Mouse (Mus musculus) liver, embryonic 15.5 days (tissue): ENCODE data around the gene Gm10718. TPM values are rescaled to one million over a fixed set of nuclear protein-coding genes. Genes with fewer than 3 reads are reported as not detected.
"Not testable (repeated sequence)": the region's sequence is repeated elsewhere in the genome, so short reads cannot be mapped to it uniquely, and the experiment has no call there.

Experiments
- ATAC-seq: fragments of 200-750 bp; cut with Nextera tagmentation; 2 replicates; pipeline ENCODE4 v1.8.0; 2017; ENCODE audit warnings: moderate number of reproducible peaks, mild to moderate bottlenecking, moderate library complexity; ENCODE audit not compliant: insufficient read depth
- H3K27ac ChIP-seq: fragments of 300-500 bp; sonication (generic); replicated peaks from 2 replicates; pipeline ENCODE4 v1.5.1; 2015; ENCODE audit warnings: mild to moderate bottlenecking, inconsistent platforms
- H3K27me3 ChIP-seq: fragments of 300-500 bp; sonication (generic); 2 replicates; pipeline ENCODE4 v1.6.1; 2015; ENCODE audit warnings: mild to moderate bottlenecking, inconsistent platforms
- H3K36me3 ChIP-seq: fragments of 300-500 bp; sonication (generic); replicated peaks from 2 replicates; pipeline ENCODE4 v1.6.1; 2015; ENCODE audit warnings: moderate library complexity, mild to moderate bottlenecking, inconsistent platforms
- H3K4me1 ChIP-seq: fragments of 300-500 bp; sonication (generic); replicated peaks from 2 replicates; pipeline ENCODE4 v1.6.1; 2015; ENCODE audit warnings: inconsistent platforms
- H3K4me2 ChIP-seq: fragments of 300-500 bp; sonication (generic); 2 replicates; pipeline ENCODE4 v1.6.1; 2015; ENCODE audit warnings: moderate library complexity, mild to moderate bottlenecking, inconsistent platforms
- H3K4me3 ChIP-seq: fragments of 300-500 bp; sonication (generic); replicated peaks from 2 replicates; pipeline ENCODE4 v1.5.1; 2015; ENCODE audit warnings: mild to moderate bottlenecking, inconsistent platforms
- H3K9ac ChIP-seq: fragments of 300-500 bp; sonication (generic); 2 replicates; pipeline ENCODE4 v1.6.1; 2015; ENCODE audit warnings: moderate library complexity, mild to moderate bottlenecking, inconsistent platforms
- H3K9me3 ChIP-seq: fragments of 300-500 bp; sonication (generic); replicated peaks from 2 replicates; pipeline ENCODE4 v1.6.1; 2016; ENCODE audit warnings: inconsistent platforms
- WGBS: fragments of 180-500 bp; shearing (Covaris S2); methylation state at CpG from one replicate; pipeline ENCODE4 v1.1.7; 2015; ENCODE audit warnings: mixed read lengths; ENCODE audit not compliant: insufficient replicate concordance; 5-methylcytosine and 5-hydroxymethylcytosine counted together
- polyA plus RNA-seq: library from polyadenylated mRNA; unstranded; fragments of >200 nt; fragmentation: Nextera tagmentation; extraction: Ambion mirVana; gene quantifications from 2 replicates; pipeline ENCODE4 v1.2.1, GENCODE M21; 2015

Gm10718 gene
- polyA plus RNA-seq, 1 experiment from 2014 or later: not detected

DNA sequence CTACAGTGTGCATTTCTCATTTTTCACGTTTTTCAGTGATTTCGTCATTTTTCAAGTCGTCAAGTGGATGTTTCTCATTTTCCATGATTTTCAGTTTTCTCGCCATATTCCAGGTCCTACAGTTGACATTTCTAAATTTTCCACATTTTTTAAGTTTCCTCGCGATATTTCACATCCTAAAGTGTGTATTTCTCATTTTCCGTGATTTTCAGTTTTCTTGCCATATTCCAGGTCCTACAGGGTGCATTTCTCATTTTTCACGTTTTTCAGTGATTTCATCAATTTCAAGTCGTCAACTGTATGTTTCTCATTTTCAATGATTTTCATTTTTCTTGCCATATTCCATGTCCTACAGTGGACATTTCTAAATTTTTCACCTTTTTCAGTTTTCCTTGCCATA is 8.0 kb upstream of the Gm10718 start, which contains the start of gene Gm10720:
Gene Gm10720, plus strand, starts transcription at position 301 of the 400 bp plus-strand sequence.
- not testable (repeated sequence) for H3K27ac ChIP-seq, H3K9me3 ChIP-seq, H3K4me3 ChIP-seq, H3K4me2 ChIP-seq, H3K36me3 ChIP-seq, ATAC-seq, H3K9ac ChIP-seq, H3K4me1 ChIP-seq, H3K27me3 ChIP-seq
- WGBS: 49% methylated on average over 5 of the region's 9 CpGs

DNA sequence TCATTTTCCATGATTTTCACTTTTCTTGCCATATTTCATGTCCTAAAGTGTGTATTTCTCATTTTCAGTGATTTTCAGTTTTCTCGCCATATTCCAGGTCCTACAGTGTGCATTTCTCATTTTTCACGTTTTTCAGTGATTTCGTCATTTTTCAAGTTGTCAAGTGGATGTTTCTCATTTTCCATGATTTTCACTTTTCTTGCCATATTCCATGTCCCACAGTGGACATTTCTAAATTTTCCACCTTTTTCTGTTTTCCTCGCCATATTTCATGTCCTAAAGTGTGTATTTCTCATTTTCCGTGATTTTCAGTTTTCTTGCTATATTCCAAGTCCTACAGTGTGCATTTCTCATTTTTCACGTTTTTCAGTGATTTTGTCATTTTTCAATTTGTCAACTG is 7.5 kb upstream of the Gm10718 start:
- H3K4me2 ChIP-seq, H3K27me3 ChIP-seq, H3K4me3 ChIP-seq, H3K9me3 ChIP-seq, H3K36me3 ChIP-seq, H3K4me1 ChIP-seq, H3K9ac ChIP-seq, ATAC-seq, H3K27ac ChIP-seq: not testable (repeated sequence)
- WGBS: 66% methylated on average over 6 of the region's 6 CpGs

DNA sequence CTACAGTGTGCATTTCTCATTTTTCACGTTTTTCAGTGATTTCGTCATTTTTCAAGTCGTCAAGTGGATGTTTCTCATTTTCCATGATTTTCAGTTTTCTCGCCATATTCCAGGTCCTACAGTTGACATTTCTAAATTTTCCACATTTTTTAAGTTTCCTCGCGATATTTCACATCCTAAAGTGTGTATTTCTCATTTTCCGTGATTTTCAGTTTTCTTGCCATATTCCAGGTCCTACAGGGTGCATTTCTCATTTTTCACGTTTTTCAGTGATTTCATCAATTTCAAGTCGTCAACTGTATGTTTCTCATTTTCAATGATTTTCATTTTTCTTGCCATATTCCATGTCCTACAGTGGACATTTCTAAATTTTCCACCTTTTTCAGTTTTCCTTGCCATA is 6.2 kb upstream of the Gm10718 start, which contains the start of gene Gm10719:
Gene Gm10719, plus strand, starts transcription at position 301 of the 400 bp plus-strand sequence.
- not testable (repeated sequence) for H3K36me3 ChIP-seq, ATAC-seq, H3K4me1 ChIP-seq, H3K9ac ChIP-seq, H3K9me3 ChIP-seq, H3K27me3 ChIP-seq, H3K4me3 ChIP-seq, H3K4me2 ChIP-seq, H3K27ac ChIP-seq
- WGBS: 43% methylated on average over 1 of the region's 9 CpGs

DNA sequence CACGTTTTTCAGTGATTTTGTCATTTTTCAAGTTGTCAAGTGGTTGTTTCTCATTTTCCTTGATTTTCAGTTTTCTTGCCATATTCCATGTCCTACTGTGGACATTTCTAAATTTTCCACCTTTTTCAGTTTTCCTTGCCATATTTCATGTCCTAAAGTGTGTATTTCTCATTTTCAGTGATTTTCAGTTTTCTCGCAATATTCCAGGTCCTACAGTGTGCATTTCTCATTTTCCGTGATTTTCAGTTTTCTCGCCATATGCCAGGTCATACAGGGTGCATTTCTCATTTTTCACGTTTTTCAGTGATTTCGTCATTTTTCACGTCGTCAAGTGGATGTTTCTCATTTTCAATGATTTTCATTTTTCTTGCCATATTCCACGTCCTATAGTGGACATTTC is 4.4 kb upstream of the Gm10718 start:
- ATAC-seq, H3K9ac ChIP-seq, H3K4me2 ChIP-seq, H3K27me3 ChIP-seq, H3K9me3 ChIP-seq, H3K27ac ChIP-seq, H3K4me1 ChIP-seq, H3K36me3 ChIP-seq, H3K4me3 ChIP-seq: not testable (repeated sequence)
- 52% methylated on average over 9 of the region's 9 CpGs for WGBS

DNA sequence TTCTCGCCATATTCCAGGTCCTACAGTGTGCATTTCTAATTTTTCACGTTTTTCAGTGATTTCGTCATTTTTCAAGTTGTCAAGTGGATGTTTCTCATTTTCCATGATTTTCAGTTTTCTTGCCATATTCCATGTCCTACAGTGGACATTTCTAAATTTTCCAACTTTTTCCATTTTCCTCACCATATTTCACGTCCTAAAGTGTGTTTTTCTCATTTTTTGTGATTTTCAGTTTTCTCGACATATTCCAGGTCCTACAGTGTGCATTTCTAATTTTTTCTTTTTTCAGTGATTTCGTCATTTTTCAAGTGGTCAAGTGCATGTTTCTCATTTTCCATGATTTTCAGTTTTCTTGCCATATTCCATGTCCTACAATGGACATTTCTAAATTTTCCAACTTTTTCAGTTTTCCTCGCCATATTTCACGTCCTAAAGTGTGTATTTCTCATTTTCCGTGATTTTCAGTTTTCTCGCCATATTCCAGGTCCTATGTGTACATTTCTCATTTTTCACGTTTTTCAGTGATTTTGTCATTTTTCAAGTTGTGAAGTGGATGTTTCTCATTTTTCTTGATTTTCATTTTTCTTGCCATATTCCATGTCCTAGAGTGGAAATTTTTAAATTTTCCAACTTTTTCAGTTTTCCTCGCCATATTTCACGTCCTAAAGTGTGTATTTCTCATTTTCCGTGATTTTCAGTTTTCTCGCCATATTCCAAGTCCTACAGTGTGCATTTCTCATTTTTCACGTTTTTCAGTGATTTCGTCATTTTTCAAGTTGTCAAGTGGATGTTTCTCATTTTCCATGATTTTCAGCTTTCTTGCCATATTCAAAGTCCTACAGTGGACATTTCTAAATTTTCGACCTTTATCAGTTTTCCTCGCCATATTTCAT is 3.3 kb upstream of the Gm10718 start:
- not testable (repeated sequence) for H3K4me2 ChIP-seq, H3K9ac ChIP-seq, H3K36me3 ChIP-seq, H3K4me3 ChIP-seq, H3K9me3 ChIP-seq, H3K27me3 ChIP-seq, H3K4me1 ChIP-seq, H3K27ac ChIP-seq
- 64% methylated on average over 17 of the region's 19 CpGs for WGBS
- peak; percentile 48; the same call in 1 of the 2 replicates for ATAC-seq

DNA sequence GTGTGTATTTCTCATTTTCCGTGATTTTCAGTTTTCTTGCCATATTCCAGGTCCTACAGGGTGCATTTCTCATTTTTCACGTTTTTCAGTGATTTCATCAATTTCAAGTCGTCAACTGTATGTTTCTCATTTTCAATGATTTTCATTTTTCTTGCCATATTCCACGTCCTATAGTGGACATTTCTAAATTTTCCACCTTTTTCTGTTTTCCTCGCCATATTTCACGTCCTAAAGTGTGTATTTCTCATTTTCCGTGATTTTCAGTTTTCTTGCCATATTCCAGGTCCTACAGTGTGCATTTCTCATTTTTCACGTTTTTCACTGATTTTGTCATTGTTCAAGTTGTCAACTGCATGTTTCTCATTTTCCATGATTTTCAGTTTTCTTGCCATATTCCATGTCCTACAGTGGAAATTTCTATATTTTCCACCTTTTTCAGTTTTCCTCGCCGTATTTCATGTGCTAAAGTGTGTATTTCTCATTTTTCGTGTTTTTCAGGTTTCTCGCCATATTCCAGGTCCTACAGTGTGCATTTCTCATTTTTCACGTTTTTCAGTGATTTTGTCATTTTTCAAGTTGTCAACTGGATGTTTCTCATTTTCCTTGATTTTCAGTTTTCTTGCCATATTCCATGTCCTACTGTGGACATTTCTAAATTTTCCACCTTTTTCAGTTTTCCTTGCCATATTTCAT is 885 bp upstream of the Gm10718 start:
- H3K9me3 ChIP-seq, ATAC-seq, H3K27me3 ChIP-seq, H3K4me3 ChIP-seq, H3K36me3 ChIP-seq, H3K27ac ChIP-seq, H3K4me2 ChIP-seq, H3K9ac ChIP-seq, H3K4me1 ChIP-seq: not testable (repeated sequence)
- 61% methylated on average over 11 of the region's 13 CpGs for WGBS

DNA sequence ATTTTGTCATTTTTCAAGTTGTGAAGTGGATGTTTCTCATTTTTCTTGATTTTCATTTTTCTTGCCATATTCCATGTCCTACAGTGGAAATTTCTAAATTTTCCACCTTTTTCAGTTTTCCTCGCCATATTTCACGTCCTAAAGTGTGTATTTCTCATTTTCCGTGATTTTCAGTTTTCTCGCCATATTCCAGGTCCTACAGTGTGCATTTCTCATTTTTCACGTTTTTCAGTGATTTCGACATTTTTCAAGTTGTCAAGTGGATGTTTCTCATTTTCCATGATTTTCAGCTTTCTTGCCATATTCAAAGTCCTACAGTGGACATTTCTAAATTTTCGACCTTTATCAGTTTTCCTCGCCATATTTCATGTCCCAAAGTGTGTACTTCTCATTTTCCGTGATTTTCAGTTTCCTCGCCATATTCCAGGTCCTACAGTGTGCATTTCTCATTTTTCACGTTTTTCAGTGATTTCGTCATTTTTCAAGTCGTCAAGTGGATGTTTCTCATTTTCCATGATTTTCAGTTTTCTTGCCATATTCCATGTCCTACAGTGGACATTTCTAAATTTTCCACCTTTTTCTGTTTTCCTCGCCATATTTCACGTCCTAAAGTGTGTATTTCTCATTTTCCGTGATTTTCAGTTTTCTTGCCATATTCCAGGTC is 770 bp downstream of the Gm10718 start:
- H3K4me3 ChIP-seq: not testable (repeated sequence)

DNA sequence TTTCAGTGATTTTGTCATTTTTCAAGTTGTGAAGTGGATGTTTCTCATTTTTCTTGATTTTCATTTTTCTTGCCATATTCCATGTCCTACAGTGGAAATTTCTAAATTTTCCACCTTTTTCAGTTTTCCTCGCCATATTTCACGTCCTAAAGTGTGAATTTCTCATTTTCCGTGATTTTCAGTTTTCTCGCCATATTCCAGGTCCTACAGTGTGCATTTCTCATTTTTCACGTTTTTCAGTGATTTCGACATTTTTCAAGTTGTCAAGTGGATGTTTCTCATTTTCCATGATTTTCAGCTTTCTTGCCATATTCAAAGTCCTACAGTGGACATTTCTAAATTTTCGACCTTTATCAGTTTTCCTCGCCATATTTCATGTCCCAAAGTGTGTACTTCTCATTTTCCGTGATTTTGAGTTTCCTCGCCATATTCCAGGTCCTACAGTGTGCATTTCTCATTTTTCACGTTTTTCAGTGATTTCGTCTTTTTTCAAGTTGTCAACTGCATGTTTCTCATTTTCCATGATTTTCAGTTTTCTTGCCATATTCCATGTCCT is 1.6 kb downstream of the Gm10718 start, which contains the start of gene Gm10717:
Gene Gm10717, plus strand, starts transcription at position 506 of the 556 bp plus-strand sequence.
- H3K4me1 ChIP-seq, H3K9ac ChIP-seq, H3K36me3 ChIP-seq, H3K9me3 ChIP-seq, H3K27me3 ChIP-seq, H3K4me2 ChIP-seq, H3K4me3 ChIP-seq, H3K27ac ChIP-seq, ATAC-seq: not testable (repeated sequence)
- WGBS: 61% methylated on average over 12 of the region's 12 CpGs

More for the DNA sequence above, 770 bp downstream of the Gm10718 start:
- H3K9ac ChIP-seq, H3K27me3 ChIP-seq, H3K36me3 ChIP-seq, H3K4me1 ChIP-seq, H3K9me3 ChIP-seq, H3K27ac ChIP-seq, H3K4me2 ChIP-seq, ATAC-seq: not testable (repeated sequence)
- 62% methylated on average over 16 of the region's 16 CpGs for WGBS

DNA sequence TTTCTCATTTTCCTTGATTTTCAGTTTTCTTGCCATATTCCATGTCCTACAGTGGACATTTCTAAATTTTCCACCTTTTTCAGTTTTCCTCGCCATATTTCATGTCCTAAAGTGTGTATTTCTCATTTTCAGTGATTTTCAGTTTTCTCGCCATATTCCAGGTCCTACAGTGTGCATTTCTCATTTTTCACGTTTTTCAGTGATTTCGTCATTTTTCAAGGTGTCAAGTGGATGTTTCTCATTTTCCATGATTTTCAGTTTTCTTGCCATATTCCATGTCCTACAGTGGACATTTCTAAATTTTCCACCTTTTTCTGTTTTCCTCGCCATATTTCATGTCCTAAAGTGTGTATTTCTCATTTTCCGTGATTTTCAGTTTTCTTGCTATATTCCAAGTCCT is 2.3 kb downstream of the Gm10718 start:
- H3K4me2 ChIP-seq, H3K27ac ChIP-seq, H3K4me3 ChIP-seq, H3K36me3 ChIP-seq, ATAC-seq, H3K27me3 ChIP-seq, H3K9ac ChIP-seq, H3K9me3 ChIP-seq, H3K4me1 ChIP-seq: not testable (repeated sequence)
- WGBS: 55% methylated on average over 6 of the region's 6 CpGs

DNA sequence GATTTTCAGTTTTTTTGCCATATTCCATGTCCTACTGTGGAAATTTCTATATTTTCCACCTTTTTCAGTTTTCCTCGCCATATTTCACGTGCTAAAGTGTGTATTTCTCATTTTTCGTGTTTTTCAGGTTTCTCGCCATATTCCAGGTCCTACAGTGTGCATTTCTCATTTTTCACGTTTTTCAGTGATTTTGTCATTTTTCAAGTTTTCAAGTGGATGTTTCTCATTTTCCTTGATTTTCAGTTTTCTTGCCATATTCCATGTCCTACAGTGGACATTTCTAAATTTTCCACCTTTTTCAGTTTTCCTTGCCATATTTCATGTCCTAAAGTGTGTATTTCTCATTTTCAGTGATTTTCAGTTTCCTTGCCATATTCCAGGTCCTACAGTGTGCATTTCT is 2.8 kb downstream of the Gm10718 start:
- not testable (repeated sequence) for ATAC-seq, H3K4me2 ChIP-seq, H3K4me1 ChIP-seq, H3K27me3 ChIP-seq, H3K27ac ChIP-seq, H3K36me3 ChIP-seq, H3K9ac ChIP-seq, H3K9me3 ChIP-seq, H3K4me3 ChIP-seq
- 58% methylated on average over 5 of the region's 5 CpGs for WGBS

DNA sequence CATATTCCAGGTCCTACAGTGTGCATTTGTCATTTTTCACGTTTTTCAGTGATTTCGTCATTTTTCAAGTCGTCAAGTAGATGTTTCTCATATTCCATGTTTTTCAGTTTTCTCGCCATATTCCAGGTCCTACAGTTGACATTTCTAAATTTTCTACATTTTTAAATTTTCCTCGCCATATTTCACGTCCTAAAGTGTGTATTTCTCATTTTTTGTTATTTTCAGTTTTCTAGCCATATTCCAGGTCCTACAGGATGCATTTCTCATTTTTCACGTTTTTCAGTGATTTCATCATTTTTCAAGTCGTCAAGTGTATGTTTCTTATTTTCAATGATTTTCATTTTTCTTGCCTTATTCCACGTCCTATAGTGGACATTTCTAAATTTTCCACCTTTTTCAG is 3.4 kb downstream of the Gm10718 start:
- 50% methylated on average over 9 of the region's 9 CpGs for WGBS
- not testable (repeated sequence) for H3K9ac ChIP-seq, ATAC-seq, H3K27me3 ChIP-seq, H3K36me3 ChIP-seq, H3K4me3 ChIP-seq, H3K9me3 ChIP-seq, H3K27ac ChIP-seq, H3K4me1 ChIP-seq, H3K4me2 ChIP-seq
